Mouse (Mus musculus) embryonic facial prominence, embryonic 11.5 days (tissue): ENCODE results near the gene Sp7. TPM values are rescaled to one million over a fixed set of nuclear protein-coding genes. Genes with fewer than 3 reads are reported as not detected.

ENCODE experiments used
- ATAC-seq: fragments of 200-750 bp; cut with Nextera tagmentation; replicated peaks from 2 replicates; pipeline ENCODE4 v1.8.0; 2017; ENCODE audit warnings: low read depth; ENCODE audit not compliant: insufficient number of reproducible peaks, low FRiP score, low TSS enrichment
- DNase-seq: peaks from one replicate; pipeline ENCODE4 v3.0.0-alpha.2; 2015; ENCODE audit warnings: low spot score
- H3K27ac ChIP-seq: fragments of 300-500 bp; sonication (generic); replicated peaks from 2 replicates; pipeline ENCODE4 v1.5.1; 2014; ENCODE audit warnings: mild to moderate bottlenecking, low read depth, low read length, control low read depth
- H3K27me3 ChIP-seq: fragments of 300-500 bp; sonication (generic); 2 replicates; pipeline ENCODE4 v1.6.1; 2014; ENCODE audit warnings: mild to moderate bottlenecking, low read length, moderate library complexity, mixed read lengths; ENCODE audit not compliant: control insufficient read depth, insufficient read depth
- H3K36me3 ChIP-seq: fragments of 300-500 bp; sonication (generic); replicated peaks from 2 replicates; pipeline ENCODE4 v1.6.1; 2014; ENCODE audit warnings: low read depth, mild to moderate bottlenecking, low read length, moderate library complexity, mixed read lengths; ENCODE audit not compliant: control insufficient read depth, insufficient read depth
- H3K4me1 ChIP-seq: fragments of 300-500 bp; sonication (generic); 2 replicates; pipeline ENCODE4 v1.6.1; 2014; ENCODE audit warnings: low read length, mixed read lengths; ENCODE audit not compliant: control insufficient read depth, insufficient read depth
- H3K4me2 ChIP-seq: fragments of 300-500 bp; sonication (generic); 2 replicates; pipeline ENCODE4 v1.6.1; 2014; ENCODE audit warnings: low read depth, mild to moderate bottlenecking, control low read depth, low read length, moderate library complexity
- H3K4me3 ChIP-seq: fragments of 300-500 bp; sonication (generic); 2 replicates; pipeline ENCODE4 v1.5.1; 2014; ENCODE audit warnings: low read depth, low read length, control low read depth
- H3K9ac ChIP-seq: fragments of 300-500 bp; sonication (generic); replicated peaks from 2 replicates; pipeline ENCODE4 v1.6.1; 2014; ENCODE audit warnings: mild to moderate bottlenecking, control low read depth, low read length
- H3K9me3 ChIP-seq: fragments of 300-500 bp; sonication (generic); replicated peaks from 2 replicates; pipeline ENCODE4 v1.6.1; 2016; ENCODE audit warnings: mild to moderate bottlenecking, low read length, inconsistent platforms, mixed read lengths; ENCODE audit not compliant: control insufficient read depth
- WGBS: fragments of 180-500 bp; shearing (Covaris S2); extraction: QIAGEN DNeasy Blood & Tissue Kit; methylation state at CpG from one replicate; pipeline ENCODE4 v1.1.7; 2014; 5-methylcytosine and 5-hydroxymethylcytosine counted together
- polyA plus RNA-seq: library from polyadenylated mRNA; unstranded; fragments of >200 nt; fragmentation: Nextera tagmentation; extraction: Ambion mirVana; gene quantifications from 2 replicates; pipeline ENCODE4 v1.2.1, GENCODE M21; 2014

Gene Sp7
- polyA plus RNA-seq, 1 experiment from 2014 or later = 2.4 TPM

DNA sequence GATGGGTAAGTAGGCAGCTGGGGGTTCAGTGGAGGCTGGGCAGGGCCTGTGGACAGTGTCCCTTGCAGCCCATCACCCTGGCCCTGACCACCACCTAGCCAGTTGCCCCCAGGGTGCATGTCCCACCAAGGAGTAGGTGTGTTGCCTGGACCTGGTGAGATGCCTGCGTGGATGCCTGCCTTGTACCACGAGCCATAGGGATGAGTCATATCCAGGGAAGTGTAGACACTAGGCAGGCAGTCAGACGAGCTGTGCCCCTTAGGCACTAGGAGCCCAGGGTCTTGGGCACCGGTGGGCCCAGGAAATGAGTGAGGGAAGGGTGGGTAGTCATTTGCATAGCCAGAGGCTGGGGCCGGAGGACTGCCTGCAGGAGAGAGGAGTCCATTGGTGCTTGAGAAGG is 8.1 kb downstream of the Sp7 start:
- Histone ChIP-seq H3K4me3 (no peak overlapping the region), H3K27me3 (peaks cover 10% of the 10 kb centered on the region; the same call in 1 of the 2 replicates)

DNA sequence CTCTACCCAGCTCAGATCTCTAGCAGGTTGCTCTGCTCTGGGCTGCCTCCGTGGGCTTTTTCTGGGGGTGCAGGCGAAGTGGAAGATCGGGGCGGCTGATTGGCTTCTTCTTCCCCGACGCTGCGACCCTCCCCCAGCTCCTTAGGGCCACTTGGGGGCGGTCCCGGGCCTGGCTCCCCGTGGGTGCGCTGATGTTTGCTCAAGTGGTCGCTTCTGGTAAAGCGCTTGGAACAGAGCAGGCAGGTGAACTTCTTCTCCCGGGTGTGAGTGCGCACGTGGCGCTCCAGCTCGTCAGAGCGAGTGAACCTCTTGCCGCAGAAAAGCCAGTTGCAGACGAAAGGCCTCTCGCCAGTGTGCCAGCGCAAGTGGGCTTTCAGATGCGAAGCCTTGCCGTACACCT is 8.9 kb downstream of the Sp7 start:
- no peaks in the 10 kb centered on the region for H3K9me3 ChIP-seq
- peak overlapping the region; percentile 38 for H3K4me2 ChIP-seq
- peak; percentile 62 for DNase-seq
- peak overlapping the region; percentile 32 for H3K9ac ChIP-seq
- H3K27me3 ChIP-seq = peaks cover 10% of the 10 kb centered on the region; the same call in 1 of the 2 replicates
- H3K4me3 ChIP-seq = peak overlapping the region; percentile 8; the same call in 1 of the 2 replicates
- H3K27ac ChIP-seq = 0 out of 2 replicates have a peak overlapping the region, but pooled peaks have one; percentile 2
- WGBS = 5% methylated on average over 25 of the region's 25 CpGs
- H3K4me1 ChIP-seq = peaks cover 18% of the 10 kb centered on the region
- ATAC-seq = no peak
- H3K36me3 ChIP-seq = no peaks in the 10 kb centered on the region

More for the DNA sequence above, 8.1 kb downstream of the Sp7 start:
- ATAC-seq = no peak
- no peak overlapping the region for H3K27ac ChIP-seq
- peaks cover 18% of the 10 kb centered on the region for H3K4me1 ChIP-seq
- 25% methylated on average over 5 of the region's 5 CpGs for WGBS
- H3K9ac ChIP-seq = no peak overlapping the region
- H3K36me3 ChIP-seq = no peaks in the 10 kb centered on the region
- DNase-seq = no peak
- no peaks in the 10 kb centered on the region for H3K9me3 ChIP-seq
- H3K4me2 ChIP-seq = no peak overlapping the region; the same call in 1 of the 2 replicates

DNA sequence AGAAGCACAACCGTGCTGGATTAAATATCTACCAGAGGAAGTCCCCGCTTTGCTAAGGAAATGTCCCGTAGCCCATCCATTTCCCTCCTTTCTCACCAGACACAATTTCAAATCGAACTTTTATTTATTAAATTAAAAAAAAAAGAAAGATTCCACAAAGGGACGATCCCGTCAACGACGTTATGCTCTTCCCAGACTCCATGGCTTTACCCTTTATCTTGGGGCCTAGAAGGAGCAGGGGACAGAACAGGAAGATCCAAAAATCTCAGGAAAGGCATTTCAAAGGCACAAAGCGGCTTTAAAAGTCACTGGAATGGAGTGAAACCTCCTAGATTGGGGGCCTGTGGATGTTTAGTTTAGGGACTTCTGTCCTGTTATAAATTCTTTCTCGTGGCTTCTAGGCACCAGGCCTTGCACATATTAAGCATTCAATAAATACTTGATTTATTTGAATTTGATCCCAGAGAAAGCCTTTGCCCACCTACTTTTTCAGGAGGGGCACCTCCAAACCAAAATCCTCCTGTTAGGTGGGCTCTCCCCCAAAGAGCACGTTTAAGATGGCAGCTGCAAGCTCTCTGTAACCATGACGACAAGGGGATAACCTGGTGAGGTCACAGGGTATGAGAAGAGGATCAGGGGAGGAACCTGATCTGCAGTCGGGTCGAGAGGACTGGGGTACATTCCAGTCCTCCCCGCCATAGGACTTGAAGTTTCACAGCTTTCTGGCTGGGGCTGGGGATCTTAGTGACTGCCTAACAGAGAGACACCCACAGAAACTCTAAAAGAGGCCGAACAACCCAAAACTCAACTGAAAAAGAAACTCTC is 10.3 kb downstream of the Sp7 start:
- WGBS = 19% methylated on average over 16 of the region's 16 CpGs
- peak overlapping the region; percentile 83; the same call in 1 of the 2 replicates for H3K27ac ChIP-seq
- peaks cover 10% of the 10 kb centered on the region; the same call in 1 of the 2 replicates for H3K27me3 ChIP-seq
- peaks cover 15% of the 10 kb centered on the region for H3K4me1 ChIP-seq
- H3K9me3 ChIP-seq = no peaks in the 10 kb centered on the region
- peak overlapping the region; percentile 88 for H3K9ac ChIP-seq
- H3K4me3 ChIP-seq = no peak overlapping the region
- ATAC-seq (no peak; the same call in 1 of the 2 replicates), DNase-seq (peak; percentile 62)
- H3K4me2 ChIP-seq = peak overlapping the region; percentile 91
- no peaks in the 10 kb centered on the region for H3K36me3 ChIP-seq

DNA sequence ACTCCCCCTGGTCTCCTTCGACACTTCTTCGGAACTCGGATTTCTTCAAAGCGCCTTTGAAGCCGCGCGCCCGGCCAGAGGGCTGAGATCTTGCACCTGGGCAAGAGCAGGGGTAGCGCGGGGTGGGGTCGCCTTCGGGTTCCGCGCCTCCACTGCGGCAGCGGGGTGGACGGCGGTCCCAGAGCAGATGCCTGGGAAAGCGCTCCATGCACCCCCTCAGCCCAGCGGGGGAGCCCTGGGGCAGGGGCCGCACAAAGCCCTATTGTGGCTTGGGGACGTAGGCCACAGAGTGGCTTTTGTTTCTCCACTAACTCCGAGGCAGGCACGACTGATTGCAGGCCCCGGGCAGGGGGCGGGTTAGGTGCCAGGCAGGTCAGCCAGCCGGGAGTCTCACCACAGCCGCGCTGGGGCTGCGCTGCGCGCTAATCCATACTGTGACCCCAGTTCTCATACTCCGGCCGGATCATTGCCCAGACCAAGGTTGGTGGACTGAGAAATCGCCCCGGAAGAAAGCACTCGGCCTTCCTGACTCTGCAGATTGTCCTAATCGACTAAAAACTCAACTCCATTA is 11.0 kb downstream of the Sp7 start:
- H3K4me2 ChIP-seq = peak overlapping the region; percentile 91
- ATAC-seq = peak; percentile 16
- peaks cover 15% of the 10 kb centered on the region for H3K4me1 ChIP-seq
- peak overlapping the region; percentile 88 for H3K9ac ChIP-seq
- DNase-seq = peak; percentile 66
- H3K9me3 ChIP-seq = no peaks in the 10 kb centered on the region
- peak overlapping the region; percentile 42 for H3K4me3 ChIP-seq
- no peaks in the 10 kb centered on the region for H3K36me3 ChIP-seq
- peaks cover 10% of the 10 kb centered on the region; the same call in 1 of the 2 replicates for H3K27me3 ChIP-seq
- under 1% methylated on average over 38 of the region's 38 CpGs for WGBS
- H3K27ac ChIP-seq = peak overlapping the region; percentile 83

DNA sequence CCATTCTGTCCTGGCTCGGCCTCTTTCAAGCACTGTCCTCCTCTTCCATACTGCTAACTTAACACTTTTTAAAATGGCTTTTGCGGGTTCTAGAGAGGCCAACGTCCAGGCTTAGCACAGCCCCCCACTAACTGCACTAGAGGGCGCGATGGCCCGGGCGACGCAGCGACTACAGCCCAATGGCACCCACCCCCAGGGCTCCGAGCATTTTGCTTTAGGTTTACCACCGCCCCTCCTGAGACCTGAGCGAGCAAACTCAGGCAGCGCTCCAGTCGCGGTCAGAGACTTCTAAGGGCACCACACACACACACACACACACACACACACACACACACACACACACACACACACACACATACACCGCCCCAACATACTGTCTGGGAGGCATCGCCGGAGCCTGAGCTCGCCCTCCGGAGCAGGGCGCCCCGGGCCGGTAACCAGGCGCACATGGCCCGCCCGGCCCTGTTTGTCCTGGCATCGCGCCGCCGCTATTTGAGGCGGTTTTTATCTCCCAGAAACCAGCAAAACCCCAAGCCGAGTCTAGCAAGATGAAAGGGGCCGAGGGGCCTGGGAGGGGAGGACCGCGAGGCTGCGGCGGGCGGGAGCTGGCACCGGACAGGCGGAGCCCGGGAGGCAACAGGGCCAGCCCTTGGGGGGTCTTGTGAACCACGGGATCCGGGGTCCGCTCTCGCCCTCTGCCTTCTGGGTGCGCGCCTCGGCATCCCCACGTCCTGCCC is 11.7 kb downstream of the Sp7 start:
- Histone ChIP-seq H3K27ac (peak overlapping the region; percentile 83), H3K9ac (peak overlapping the region; percentile 88), H3K27me3 (peaks cover 10% of the 10 kb centered on the region; the same call in 1 of the 2 replicates), H3K4me1 (peaks cover 15% of the 10 kb centered on the region), H3K9me3 (no peaks in the 10 kb centered on the region), H3K4me2 (peak overlapping the region; percentile 91), H3K4me3 (peak overlapping the region; percentile 42), H3K36me3 (no peaks in the 10 kb centered on the region)
- ATAC-seq (peak; percentile 61), DNase-seq (peak; percentile 77)
- WGBS = under 1% methylated on average over 48 of the region's 49 CpGs

DNA sequence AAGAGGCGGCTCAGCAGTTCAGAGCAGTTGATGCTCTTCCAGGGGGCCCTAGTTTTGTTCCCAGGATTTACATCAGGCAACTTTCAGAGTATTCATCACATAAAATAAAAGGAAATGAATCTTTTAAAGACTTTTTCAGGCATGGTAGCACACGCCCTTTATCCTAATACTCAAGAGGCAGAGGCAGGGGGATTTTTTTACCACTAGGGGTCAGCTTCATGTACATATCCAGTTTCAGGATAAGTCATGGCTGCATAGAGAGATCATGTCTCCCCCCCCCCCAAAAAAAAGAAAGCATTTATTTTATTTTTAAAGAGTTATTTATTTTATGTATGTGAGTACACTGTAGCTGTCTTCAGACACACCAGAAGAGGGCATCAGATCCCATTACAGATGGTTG is 13.0 kb downstream of the Sp7 start:
- no peak overlapping the region for H3K9ac ChIP-seq
- no peaks in the 10 kb centered on the region for H3K9me3 ChIP-seq
- H3K36me3 ChIP-seq = no peaks in the 10 kb centered on the region
- WGBS = 78% methylated on average over 2 of the region's 2 CpGs
- DNase-seq (peak; percentile 33), ATAC-seq (no peak)
- H3K27me3 ChIP-seq = peaks cover 9% of the 10 kb centered on the region; the same call in 1 of the 2 replicates
- no peak overlapping the region for H3K4me2 ChIP-seq
- H3K27ac ChIP-seq = no peak overlapping the region
- peaks cover 15% of the 10 kb centered on the region for H3K4me1 ChIP-seq
- H3K4me3 ChIP-seq = no peak overlapping the region

DNA sequence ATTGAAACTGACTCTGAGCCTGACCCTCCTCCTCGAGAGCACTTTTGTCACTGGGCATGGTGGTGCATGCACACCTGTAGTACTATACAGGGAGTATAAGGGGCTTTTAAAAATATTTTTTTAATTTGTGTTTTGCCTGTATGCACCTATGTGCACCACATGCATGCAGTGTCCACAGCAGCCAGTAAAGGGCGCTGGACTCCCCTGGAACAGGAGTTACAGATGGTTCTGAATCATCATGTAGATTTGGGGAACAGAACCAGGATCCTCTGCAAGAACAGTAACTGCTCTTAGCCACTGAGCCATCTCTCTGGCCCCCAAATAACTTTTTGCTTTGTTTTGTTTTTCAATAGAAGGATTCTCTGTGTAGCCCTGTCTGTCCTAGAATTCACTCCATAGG is 14.8 kb downstream of the Sp7 start:
- DNase-seq (no peak), ATAC-seq (no peak)
- H3K36me3 ChIP-seq = no peaks in the 10 kb centered on the region
- no peak overlapping the region for H3K9ac ChIP-seq
- H3K4me1 ChIP-seq = peaks cover 6% of the 10 kb centered on the region; the same call in 1 of the 2 replicates
- H3K27me3 ChIP-seq = no peaks in the 10 kb centered on the region
- no peak overlapping the region; the same call in 1 of the 2 replicates for H3K4me2 ChIP-seq
- H3K9me3 ChIP-seq = no peaks in the 10 kb centered on the region
- H3K27ac ChIP-seq = no peak overlapping the region
- no peak overlapping the region for H3K4me3 ChIP-seq
- WGBS = 57% methylated on average over 2 of the region's 2 CpGs
